Mouse (Mus musculus) adrenal gland, adult 18-20 months (tissue): Measurements from ENCODE around the gene Galnt7. TPM values are rescaled to one million over a fixed set of nuclear protein-coding genes. Genes with fewer than 3 reads are reported as not detected.

Experiments
- DNase-seq, 2 experiments: peaks; one replicate each; pipeline ENCODE4 v3.0.0; 2021 to 2022; ENCODE audit warnings: low spot score in 2 of 2
- total RNA-seq, 2 experiments: library from RNA; stranded (reverse); gene quantifications; 1 replicate in 1 of 2; 2 replicates in 1 of 2; pipeline ENCODE4 v1.2.3; 2021

The Galnt7 gene
- total RNA-seq, 2 experiments from 2014 or later: 5.0 to 10.3 TPM

DNA sequence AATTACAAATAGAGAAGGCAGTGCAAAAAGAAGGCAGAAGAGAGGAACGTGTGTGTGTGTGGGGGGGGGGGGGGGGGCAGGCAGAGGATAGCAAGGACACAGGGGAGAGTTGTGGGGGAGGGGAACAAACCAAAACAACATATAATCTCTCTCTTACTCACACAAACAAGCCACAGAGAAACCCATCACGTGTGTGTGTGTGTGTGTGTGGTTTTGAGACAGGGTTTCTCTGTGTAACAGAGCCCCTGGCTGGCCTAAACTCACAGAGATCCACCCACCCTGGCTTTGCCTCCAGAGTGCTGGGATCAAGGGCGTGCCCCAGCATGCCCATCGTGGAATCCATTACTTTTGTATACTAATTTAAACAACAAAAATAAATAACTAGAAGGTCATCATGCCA lies 66.2 kb downstream of the Galnt7 start:
- DNase-seq: no peak

DNA sequence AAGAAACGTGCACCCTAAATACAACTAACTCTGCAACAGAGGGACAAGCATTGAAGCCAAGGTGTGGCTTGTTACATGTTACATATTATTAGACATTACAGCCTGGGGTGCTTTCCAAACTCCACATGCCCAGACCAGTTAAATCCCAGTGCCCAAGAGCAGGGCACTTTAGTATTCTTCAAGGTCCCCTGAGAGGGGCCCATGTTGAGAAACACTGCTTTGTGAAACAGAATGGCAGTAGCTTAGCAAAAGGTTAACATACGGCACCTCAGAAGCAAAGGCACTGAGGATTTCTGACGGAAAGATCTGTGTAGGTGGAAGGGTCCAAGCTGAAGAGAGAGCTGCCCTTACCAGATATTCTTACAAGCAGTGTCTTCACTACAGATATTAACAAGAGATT lies 67.0 kb downstream of the Galnt7 start:
- DNase-seq: no peak

DNA sequence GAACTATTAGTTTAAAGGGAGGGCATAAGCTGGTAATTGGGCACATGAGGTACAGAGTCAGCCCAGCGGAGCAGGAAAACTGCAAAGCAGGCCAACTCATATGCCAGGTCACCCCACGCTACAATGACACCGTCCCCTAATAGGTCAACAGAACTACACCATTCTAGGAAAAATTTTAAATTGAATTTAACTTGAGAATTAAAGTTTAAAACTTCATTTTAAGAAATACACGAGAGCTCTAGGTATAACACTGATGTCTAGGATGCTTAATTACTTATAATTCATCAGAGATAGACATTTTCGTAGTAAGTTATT lies 67.7 kb downstream of the Galnt7 start:
- no peak for DNase-seq

- DNase-seq: no peak
Observed at GRCm38 (mm10) chr8:57584416-57585127, 68.3 kb downstream of the Galnt7 start.

GRCm38 (mm10) chr8:57579845-57580244 lies 73.0 kb downstream of the Galnt7 start:
- DNase-seq: no peak

DNA sequence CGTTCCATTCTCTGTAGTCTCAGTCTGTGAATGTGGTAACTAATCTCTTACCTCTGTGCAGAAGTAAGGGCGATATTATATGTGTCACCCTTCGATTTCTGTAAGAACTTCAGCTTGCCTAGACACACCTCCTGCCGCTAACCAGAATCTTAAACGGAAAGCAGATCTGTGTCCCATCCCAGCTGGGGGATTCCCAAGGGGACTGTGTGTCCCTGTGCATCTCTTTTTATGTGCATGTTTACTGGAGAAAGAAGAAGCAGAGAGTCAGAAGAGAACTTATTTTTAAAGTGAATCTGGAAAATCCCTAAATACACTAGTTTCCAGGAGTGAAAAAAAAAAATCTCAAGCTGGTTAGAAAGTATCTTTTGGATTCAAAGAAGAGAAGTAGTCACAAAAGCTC lies 75.5 kb downstream of the Galnt7 start:
- DNase-seq: no peak

- peak; percentile 36 to 39 for DNase-seq
Observed at GRCm38 (mm10) chr8:57576238-57576637, 76.6 kb downstream of the Galnt7 start.

DNA sequence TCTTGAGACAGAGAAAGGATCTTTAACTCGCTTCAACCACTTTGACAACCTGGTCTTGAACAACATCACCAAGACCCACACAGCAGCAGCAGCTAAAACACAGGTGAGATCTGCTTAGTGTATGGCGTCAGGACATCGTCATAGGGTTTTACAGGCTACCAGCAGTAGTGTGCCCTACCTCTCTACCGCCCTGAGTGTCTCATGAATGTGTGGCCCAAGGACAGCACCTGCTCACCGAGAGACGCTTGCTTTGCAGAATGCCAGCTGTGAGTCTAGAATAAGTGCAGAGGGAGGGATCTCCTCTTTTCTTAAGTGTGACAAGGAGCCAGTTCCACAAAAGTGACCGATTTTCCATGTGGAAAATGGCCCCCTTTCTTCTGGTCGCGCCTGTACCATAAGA lies 77.5 kb downstream of the Galnt7 start:
- DNase-seq: no peak

GRCm38 (mm10) chr8:57574398-57574797 lies 78.4 kb downstream of the Galnt7 start:
- DNase-seq: peak; percentile 77 to 83

DNA sequence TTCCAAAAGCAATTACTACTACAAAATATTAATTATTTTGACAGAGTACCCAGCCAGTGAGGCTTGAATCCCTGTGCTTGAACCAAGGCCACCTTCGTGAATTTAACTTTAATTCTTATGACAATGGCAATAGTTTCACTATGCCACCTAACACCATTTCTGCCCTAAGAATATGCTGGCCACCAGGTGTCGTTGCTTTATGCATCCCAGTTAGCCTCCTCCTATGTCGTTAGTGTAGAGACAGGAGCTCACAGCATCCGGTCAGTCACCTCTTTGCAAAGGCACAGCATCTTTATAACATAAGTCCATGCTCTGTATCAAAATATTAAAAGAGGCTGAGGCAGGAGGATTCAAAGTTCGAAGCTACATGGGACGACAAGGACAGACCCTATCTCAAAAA lies 79.0 kb downstream of the Galnt7 start:
- no peak for DNase-seq

DNA sequence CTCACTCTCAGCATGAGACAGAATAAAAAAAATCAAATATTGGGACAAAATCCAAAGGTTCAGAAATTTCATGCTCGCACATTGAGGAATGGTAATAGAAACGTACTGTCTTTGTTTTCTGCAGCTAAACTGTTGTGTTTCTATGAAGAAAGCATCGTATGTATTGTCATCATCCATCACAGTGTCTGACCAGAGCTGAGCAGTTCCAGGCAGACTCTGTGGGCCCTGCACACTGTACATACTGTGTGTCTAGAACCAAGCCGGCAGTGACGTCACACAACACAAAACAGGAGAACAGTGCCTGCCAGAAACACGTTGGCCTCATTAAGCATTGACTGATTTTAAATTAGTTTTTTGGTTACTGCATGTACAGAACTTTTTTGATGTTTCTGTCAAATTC lies 82.9 kb downstream of the Galnt7 start:
- DNase-seq: no peak

DNA sequence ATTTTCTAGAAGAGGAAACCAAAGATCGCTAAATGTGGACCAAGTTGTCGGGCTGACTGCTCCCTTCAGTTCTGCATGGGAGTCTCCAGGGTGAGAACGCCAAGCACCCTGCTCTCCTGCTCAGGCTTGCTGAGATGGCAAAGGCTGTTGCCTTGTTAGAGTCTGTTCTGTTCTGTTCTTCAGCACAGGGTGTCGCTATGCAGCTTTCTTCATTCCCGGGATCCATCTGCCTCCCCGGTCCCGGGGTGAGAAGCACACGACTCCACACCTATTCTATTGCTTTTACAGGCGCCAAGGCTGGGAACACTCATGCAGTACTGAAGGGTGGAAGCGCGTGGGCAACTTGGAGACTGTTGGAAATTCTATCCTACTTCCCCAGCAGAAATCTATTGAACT lies 83.4 kb downstream of the Galnt7 start:
- no peak for DNase-seq

- no peak for DNase-seq
Observed at GRCm38 (mm10) chr8:57568633-57569399, 84.0 kb downstream of the Galnt7 start.

DNA sequence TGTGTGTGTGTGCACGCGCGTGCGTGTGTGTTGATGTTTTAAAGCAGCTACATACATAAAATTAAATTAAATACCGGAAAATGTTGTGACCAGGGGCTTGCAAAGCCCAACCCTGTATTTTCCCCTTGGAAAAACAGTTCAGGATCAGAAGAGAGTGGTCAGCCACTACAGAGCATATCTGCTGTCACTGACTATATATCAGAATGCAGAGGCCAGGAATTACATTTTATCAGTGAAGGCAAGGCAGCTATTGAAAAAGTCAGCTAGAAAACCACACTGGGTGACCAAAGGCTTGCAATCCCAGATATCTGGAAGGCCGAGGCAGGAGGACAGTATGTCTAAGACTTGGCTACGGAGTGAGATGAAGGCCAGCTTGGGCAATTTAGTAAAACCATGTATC lies 84.8 kb downstream of the Galnt7 start:
- DNase-seq: no peak

- DNase-seq: no peak
Observed at GRCm38 (mm10) chr8:57565039-57565438, 87.8 kb downstream of the Galnt7 start.

- no peak for DNase-seq
Observed at GRCm38 (mm10) chr8:57563726-57564125, 89.1 kb downstream of the Galnt7 start.

GRCm38 (mm10) chr8:57562741-57563140 lies 90.1 kb downstream of the Galnt7 start:
- DNase-seq: no peak

GRCm38 (mm10) chr8:57560926-57561325 lies 91.9 kb downstream of the Galnt7 start:
- DNase-seq: no peak

DNA sequence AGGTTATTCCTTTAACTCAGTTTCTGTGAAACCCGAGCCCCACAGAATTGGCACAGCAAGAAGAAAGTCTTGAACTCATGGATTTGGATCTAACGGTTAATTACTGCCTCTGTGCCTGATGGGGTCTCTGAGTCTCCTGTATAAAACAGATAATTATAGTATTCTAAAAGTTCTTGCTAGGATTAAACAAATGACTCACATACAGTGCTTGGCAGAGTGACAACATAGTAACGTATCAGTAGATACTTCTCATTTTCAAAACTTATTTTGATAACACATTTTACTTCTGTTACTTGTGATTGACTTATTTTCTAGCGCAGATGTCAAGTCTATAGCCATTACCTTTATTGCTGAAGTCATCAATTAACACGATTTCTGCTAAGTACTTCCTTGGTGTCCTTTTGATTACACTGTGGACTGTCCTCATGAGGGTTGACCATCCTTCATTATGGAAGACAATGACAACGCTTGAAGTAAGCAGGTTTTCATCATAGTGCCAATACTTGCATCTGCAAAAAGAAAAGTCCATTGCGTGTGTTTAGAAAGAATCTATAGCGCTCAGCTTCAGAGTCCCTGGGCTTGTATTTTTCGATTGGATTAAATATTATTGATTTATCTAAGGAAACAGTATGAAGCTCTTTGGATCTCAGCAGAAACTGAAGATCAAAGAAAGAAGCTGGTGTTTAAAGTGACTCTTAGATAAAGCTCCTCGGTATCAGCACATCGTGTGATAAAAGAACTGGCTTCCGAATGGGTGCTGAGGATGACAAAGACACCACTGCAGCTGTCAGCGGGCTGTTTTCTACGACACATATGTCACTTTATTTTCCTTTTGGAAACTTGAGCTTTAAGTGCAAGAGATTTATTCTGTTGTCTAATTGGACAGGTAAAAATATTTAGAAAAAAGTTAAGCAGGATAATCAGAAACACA lies 100.5 kb downstream of the Galnt7 start:
- DNase-seq: no peak

- no peak for DNase-seq
Observed at GRCm38 (mm10) chr8:57547581-57547980, 105.3 kb downstream of the Galnt7 start.

GRCm38 (mm10) chr8:57546834-57547233 lies 106.0 kb downstream of the Galnt7 start:
- no peak for DNase-seq

DNA sequence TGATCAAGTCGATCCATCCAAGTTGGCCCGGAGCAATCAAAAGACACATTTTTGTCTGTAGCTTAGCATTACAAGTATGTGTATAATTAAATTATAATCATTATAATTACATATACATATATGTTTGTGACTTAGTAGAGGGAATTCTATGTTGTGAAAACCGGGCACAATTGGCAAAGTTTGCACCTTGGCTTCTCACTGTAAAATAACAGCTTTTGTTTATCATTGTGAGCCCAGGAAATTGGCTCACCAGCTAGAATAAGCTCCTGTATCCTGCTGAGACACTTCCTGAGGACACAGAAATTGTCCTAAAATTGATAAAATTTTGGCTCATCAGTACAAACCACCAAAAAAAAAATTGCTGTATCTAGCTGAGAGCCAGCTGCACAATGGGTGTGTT lies 106.4 kb downstream of the Galnt7 start:
- no peak for DNase-seq
